In genomic region chr9:121355431-121356141, GRCm38 (mm10) we compare ENCODE assay signal across 7 mouse cellular contexts. TPM values are rescaled to one million over a fixed set of nuclear protein-coding genes. Genes with fewer than 3 reads are reported as not detected.
DNase-seq lines count a peak whose midpoint lies in the region; ATAC-seq lines count a peak whose summit lies in the region.

No protein-coding gene starts in this region.

- H3K4me2 ChIP-seq in lung, embryonic 15.5 days: no peak overlapping the region
- H3K4me2 ChIP-seq in stomach, embryonic 16.5 days (ENCODE audit: low read depth, low read length): no peak overlapping the region

- peak; percentile 67 to 74 for DNase-seq in cerebellum, postnatal 36 days
- peak; percentile 72 for DNase-seq in heart, adult 8-10 months (ENCODE audit: low spot score)
- peak; percentile 54 for DNase-seq in kidney, postnatal 14 days

- H3K27me3 ChIP-seq in lung, embryonic 15.5 days: no peaks in the 10 kb centered on the region
- no peaks in the 10 kb centered on the region for H3K27me3 ChIP-seq in stomach, embryonic 16.5 days (ENCODE audit: control insufficient read depth, insufficient read depth, low read length)

- ATAC-seq in lung, embryonic 15.5 days (ENCODE audit: borderline replicate concordance, extremely low read depth, low FRiP score, low TSS enrichment): no peak
- no peak for ATAC-seq in stomach, embryonic 16.5 days (ENCODE audit: insufficient read depth, low FRiP score)
- ATAC-seq in erythroblast, adult 5-6 weeks (replicated peaks; ENCODE audit: low FRiP score, poor library complexity, severe bottlenecking): no peak

- peak overlapping the region; percentile 83 for H3K27ac ChIP-seq in brown adipose tissue, adult 24 weeks (replicated peaks; ENCODE audit: low read depth, low read length)
- H3K27ac ChIP-seq in lung, embryonic 15.5 days: peak overlapping the region; percentile 41
- H3K27ac ChIP-seq in stomach, embryonic 16.5 days (ENCODE audit: low read length): peak overlapping the region; percentile 61

- H3K9ac ChIP-seq in lung, embryonic 15.5 days: no peak overlapping the region
- no peak overlapping the region; the same call in 1 of the 2 replicates for H3K9ac ChIP-seq in stomach, embryonic 16.5 days (ENCODE audit: low read length)

- no peaks in the 10 kb centered on the region for H3K9me3 ChIP-seq in lung, embryonic 15.5 days
- no peaks in the 10 kb centered on the region for H3K9me3 ChIP-seq in stomach, embryonic 16.5 days (replicated peaks; ENCODE audit: control insufficient read depth, low read length)

- no peaks in the 10 kb centered on the region for H3K36me3 ChIP-seq in lung, embryonic 15.5 days
- no peaks in the 10 kb centered on the region for H3K36me3 ChIP-seq in stomach, embryonic 16.5 days (ENCODE audit: control insufficient read depth, insufficient read depth, low read length)

- peaks cover 62% of the 10 kb centered on the region for H3K4me1 ChIP-seq in brown adipose tissue, adult 24 weeks (ENCODE audit: control insufficient read depth, insufficient read depth, insufficient read length, low read length)
- H3K4me1 ChIP-seq in lung, embryonic 15.5 days: peaks cover 69% of the 10 kb centered on the region
- peaks cover 56% of the 10 kb centered on the region for H3K4me1 ChIP-seq in stomach, embryonic 16.5 days (ENCODE audit: control insufficient read depth, insufficient read depth, low read length)

- WGBS in lung, embryonic 15.5 days: 60% methylated on average over 9 of the region's 9 CpGs
- 60% methylated on average over 9 of the region's 9 CpGs for WGBS in stomach, embryonic 16.5 days

- no peak overlapping the region for H3K4me3 ChIP-seq in brown adipose tissue, adult 24 weeks (ENCODE audit: insufficient read depth, low read depth, low read length)
- no peak overlapping the region for H3K4me3 ChIP-seq in lung, embryonic 15.5 days
- H3K4me3 ChIP-seq in stomach, embryonic 16.5 days (replicated peaks; ENCODE audit: low read length): no peak overlapping the region

RNA-seq across cellular contexts. Expression of gene Trak1, which starts 58.3 kb away (rescaled TPM):
- polyA plus RNA-seq in brown adipose tissue, adult 24 weeks (2012; ENCODE audit: insufficient read depth, insufficient read length, missing spikeins): 64.3 and 66.0 TPM in 2 replicates
- 100 to 1,000 TPM; 294 to 334 (median 302) TPM for total RNA-seq in heart, adult 8-10 months (2022)
- 24.1 and 25.3 TPM in 2 replicates for polyA plus RNA-seq in lung, embryonic 15.5 days (2015; fragmentation: Nextera tagmentation; extraction: Ambion mirVana)
- 24.1 and 25.1 TPM in 2 replicates for polyA plus RNA-seq in stomach, embryonic 16.5 days (2015; fragmentation: Nextera tagmentation; extraction: Ambion mirVana)
- total RNA-seq in erythroblast, adult 5-6 weeks (2015; ENCODE audit: low replicate concordance): 5.0 and 36.9 TPM in 2 replicates
- 3.0 and 6.7 TPM in 2 replicates for total RNA-seq in erythroblast, adult 5-6 weeks (2017; ENCODE audit: low replicate concordance)
